Mouse (Mus musculus) cerebellum, postnatal 36 days (tissue): ENCODE results near the gene Cd40.

Source experiments
- DNase-seq, 2 experiments: peaks; one replicate each; pipeline ENCODE4 v3.0.0; 2021 to 2022; ENCODE audit warnings: mixed read lengths in 2 of 2

The Cd40 gene

DNA sequence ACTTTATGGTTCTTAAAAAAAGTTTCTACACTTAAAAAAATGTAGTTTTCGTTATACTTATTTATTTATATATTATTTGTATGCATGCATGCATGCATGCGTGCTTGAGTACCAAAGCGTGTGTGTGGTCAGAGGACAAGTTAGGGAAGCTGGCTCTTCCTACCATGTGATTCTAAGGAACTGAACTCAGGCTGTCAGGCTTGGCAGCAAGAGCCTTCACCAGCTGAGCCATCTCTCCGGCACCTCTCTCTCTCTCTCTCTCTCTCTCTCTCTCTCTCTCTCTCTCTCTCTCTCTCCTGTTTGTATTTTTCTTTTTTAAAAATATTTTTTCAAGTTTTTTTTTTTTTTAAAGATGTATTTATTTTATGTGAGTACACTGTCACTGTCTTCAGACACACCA lies 4.5 kb downstream of the Cd40 start:
- no peak for DNase-seq

DNA sequence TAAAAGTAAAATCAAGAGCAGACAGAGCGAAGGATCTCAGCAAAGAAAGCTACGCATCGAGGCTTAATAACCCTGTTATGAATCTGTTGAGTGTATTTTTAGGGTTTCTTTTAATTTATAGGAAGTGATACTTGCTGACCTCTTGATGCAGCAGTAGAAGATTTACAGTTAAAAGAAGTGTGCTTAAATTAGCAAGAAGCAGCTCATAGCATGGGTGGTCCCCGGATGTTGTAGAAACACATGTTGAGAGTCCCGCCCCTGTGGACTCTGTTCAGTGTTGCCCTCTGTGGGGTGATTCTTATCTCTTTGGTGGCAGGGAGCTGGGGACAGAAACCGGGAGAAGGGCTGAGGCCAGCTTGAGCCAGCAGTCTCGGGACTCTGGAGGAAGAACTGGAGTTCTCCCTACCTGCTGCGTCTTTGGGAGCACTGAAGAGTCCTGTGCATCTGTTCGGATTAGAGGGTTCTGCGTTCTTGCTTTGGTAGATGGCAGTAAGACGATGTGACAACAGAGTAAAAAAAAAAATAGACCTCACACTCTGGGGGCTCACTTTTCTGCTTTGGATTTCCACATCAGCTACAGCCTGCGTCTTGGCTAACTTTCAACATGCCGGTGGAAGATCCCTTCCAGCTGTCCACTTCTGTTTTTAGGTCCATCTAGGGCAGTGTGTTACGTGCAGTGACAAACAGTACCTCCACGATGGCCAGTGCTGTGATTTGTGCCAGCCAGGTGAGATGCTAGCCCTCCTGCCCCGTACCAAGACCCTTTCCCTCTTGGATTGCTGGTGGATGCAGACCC lies 6.4 kb downstream of the Cd40 start:
- no peak for DNase-seq

DNA sequence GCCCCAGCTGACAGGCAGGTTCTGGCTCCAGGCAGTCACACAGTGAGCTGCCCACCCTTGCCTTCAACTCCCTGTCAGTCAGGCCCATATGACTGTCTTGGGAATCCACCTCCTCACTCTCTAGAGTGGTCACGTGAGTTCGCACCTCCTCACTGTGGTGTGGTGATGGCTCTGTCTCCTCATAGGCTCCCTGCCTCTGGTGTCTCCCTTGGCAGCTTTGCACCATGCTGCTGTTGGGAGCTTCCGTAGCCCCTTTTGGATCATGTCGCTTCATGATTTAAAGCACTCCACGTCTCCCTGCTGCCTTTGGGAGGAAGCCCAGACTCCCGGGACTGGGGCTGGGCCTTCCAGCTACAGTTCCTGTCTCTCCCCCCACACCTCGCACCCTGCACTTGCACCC lies 9.1 kb downstream of the Cd40 start:
- no peak for DNase-seq

DNA sequence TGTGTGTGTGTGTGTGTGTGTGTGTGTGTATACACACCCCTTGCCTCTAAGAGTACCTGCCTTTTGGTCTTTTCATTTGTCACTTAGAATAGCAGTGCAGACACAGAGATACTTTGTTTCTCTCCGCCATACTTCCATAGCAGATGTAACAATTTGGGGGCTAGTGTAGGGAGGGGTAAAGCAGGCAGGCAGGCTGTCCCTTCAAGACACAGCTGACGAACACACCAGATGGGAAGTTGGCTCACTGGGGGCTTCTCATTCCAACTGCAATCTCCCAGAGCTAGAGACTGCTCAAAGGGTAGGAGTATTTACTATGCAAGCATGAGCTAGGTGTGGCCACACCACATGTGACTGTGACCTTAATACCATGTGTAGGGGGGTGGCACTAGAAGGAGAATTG lies 13.4 kb downstream of the Cd40 start:
- DNase-seq = no peak

DNA sequence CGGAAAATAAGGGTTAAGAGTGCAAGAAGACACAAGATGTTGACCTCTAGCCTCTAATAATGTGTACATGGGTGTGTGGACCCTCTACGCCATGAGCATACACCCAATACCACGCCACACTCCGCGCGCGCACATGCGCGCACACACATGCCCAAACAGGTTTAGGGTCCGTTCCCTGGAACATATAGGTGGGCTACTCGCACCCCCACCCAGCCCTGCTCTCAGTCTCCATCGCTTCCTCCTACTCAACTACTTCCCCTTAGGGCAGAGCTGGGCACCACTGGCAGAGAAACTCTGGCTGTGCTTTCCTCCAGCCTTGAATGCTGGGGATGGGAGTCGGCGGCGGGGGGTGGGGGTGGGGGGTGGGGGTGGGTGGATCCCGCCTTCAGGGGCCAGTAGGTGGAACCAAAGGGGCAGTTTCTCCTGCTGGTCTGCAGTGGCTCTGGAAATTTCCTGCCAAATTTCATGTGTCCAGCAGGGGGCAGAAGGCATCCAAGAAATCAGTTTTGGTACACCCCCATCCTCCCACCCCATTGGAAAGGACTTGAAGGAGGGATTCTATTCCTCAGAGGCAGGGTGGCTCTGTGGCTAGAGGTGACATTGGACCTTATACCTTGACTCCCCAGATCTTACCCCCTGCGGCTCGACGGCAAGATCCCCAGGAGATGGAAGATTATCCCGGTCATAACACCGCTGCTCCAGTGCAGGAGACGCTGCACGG lies 14.8 kb downstream of the Cd40 start:
- DNase-seq = peak; percentile 85 to 88

DNA sequence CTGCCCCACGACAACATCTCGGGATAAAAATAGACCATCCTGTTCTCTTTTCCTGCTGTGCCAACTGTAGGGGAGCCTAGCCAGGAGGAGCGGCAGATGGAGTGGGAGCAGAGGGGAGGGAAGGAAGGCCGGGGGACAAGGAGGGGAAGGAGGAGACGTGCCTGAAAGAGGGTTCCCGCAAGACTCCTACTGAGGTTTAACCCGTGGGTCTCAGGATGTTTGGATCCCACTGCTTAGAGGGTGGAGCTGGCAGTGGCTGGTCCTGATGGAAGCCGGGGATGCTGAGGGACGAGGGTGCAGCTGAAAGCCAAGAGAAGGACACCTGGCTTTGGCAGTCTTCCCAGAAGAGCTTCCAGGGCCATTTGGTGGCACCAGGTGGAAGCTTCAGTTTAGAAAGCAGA lies 18.0 kb downstream of the Cd40 start:
- peak; percentile 86 to 91 for DNase-seq

DNA sequence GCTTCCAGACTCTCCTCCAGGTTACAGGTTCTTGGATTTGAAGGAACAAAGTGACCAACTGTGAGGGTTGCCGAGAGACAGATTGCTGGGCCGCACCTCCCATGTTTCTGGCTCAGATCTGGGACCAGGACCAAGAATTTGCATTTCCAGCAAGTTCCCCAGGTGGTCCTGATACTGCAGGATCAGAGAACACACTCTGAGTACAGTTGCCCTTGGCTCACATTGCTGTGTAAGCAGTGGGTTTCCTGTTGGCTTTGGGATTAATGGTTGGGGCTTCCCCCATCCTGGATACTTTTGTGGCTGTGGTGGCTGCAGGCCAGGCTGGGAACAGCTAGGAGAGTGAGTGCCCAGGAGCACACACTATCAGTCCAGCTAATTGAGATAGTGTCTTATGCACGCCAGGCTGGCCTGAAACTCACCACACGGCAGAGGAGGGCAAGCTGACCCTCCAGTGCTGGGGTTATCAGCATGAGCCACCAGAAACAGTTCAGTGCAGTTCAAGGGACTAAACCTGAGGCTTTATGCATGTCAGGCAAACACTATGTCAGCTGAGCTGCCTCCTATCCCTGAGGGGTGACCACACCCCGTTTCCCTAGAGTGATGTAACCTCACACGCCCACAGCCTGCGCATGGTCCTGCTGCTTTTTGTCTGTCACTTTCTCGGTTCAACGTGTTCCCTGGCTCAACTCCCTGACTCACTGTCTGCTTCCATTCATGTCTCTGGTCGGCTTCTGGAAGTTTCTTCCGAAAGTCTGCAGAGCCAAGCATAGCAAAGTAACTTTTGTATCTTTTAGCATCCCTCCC lies 18.9 kb downstream of the Cd40 start:
- DNase-seq = peak; percentile 81 to 87

DNA sequence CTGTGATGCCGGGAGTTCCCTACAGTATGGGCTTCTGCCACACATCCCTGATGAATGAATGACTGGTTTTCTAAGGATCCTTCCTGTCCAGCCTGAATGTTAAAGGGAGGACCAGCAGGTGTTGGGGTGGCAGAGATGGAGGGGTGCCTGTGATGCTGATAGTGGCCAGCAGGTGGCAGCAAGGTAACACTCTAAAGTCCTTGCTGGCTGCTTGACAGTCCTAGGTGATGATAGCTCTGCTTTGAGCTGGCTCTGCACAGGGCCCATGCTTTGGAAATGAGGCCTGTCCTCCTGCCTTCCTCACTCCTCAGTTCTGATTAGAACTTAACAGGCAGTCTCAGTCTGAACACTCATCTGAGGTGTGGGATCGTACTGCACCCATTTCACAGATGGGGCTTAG lies 19.5 kb downstream of the Cd40 start:
- DNase-seq = peak; percentile 93 to 96

DNA sequence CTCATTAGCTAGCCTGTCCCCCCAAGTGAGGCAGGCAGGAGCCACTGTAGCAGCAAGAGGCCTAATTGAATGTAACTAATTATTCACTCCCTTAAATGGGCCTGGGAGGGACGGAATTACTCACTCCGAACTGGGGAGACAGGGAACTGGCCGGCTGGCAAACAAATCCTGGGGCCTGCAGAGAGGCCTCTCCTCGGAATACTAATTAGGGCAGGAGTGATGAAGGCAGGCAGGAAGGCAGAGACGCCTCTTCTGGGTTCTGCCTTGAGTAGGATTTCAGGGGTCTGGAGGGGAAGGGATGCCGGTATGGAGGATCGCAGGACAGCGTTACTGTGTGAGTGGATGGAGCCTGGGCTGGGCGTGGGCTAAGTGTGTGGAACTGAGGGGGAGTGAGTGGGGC lies 21.6 kb downstream of the Cd40 start:
- no peak for DNase-seq

DNA sequence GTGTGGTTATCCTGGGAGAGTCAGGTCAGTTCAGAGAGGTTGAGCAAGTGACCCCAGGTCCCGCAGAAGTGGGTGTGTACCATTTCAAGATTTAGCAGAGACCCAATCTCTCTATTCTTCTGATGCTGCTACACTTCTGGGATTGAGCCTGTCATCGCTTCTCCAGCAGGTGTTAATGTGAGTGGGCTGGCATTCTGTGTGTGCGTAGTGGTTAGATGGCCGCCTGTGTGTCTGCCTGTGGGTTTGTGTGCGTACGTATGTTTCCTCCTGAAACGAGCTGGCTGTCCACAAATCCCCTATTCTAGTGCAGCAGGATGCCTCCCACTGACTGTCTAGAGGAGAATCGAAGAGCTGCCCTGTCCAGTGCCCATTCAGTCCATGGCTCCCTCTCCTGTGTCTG lies 22.6 kb downstream of the Cd40 start:
- DNase-seq = no peak

DNA sequence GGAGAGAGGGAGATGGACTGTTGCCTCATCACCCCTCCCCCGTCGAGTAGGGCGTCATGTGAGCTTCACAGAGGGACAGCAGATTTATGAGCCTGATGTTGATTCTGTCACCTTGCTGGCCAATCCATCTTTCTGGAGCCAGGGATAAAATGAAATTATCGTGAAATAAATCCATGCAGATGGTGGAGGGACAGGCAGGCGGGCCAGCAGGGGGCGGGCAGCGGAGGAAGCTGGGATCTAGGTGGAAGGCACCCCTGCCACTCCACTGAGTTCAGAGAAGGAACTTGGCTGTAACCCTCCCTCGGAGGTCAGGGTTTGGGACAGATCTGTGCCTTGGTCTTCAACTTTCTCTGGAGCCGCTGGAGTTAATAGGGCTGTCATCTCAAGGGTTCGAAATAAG lies 23.2 kb downstream of the Cd40 start:
- DNase-seq = no peak

DNA sequence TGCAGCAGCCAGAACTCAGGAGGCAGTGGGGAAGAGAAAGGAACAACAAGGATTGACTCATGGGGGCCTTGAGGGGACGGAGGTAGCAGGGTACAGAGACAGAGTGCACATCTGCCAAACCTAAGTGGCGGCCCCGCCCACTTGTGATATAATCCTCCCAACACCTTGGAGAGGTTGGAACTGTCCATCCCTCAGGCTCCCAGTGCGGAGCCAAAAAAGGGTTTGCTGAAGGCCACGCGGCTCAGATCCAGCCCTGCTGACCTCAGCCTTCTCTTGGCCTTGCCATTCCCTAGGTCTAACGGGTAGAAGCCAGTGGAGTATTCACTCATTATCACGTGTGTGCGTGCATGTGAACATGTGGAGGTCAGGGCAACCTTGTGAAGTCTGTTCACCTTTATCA lies 25.2 kb downstream of the Cd40 start:
- DNase-seq = no peak

DNA sequence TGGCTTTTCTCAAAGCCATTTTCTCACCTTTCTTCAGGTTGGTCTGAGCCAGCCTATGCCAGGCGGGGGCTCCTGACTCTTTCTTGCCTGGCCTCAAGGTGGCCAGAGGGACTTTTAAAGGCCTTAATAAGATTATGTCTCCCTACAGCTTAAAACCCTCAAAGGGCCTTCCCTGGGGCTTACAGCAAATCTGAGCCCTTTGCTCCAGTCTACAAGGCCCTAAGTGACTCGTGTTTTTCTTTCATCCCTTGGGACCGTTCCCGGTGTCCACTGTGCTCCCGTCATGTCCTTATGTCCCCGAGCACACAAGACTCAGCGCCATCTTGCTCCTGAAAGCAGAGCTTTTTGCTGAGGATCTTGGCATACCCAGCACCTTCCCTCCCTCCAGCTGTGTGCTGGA lies 25.8 kb downstream of the Cd40 start:
- DNase-seq = no peak

DNA sequence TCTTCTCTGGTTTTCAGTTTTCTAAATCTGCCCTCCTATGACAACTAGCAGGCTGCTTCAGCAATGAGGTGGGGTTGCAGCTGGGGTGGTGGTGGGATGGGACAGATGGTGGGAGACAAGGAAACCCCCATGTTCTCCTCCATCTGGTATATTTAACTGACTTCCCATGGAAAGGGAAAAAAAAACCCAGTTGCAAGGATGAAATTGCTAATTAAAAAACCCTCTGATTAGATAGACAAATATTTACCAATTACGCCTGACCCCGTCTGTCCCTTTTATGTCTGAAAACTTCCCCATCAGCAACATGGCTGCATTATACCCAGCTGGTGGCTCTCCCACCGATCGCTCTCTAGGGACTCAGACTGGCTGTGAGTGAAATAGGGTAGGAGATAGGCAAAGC lies 31.2 kb downstream of the Cd40 start:
- DNase-seq = no peak

DNA sequence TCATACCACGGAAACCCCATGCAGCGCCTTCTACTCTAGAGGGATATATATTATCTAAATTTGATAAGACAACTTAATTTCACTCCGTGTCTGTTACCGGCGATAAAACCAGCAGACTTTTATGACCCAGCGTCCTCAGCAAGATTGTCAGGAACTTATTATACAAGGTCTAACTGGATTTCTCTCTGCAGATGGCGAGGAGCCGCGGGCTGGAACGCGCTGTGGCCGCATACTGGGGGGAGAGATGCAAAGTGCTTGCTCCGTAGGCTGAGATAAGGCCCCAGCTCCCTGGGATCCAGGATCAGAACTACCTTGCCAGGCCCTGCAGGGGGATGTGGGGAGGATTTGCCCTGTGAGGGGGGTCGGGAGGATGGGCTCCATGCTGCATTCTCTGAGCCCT lies 34.0 kb downstream of the Cd40 start:
- DNase-seq = no peak

DNA sequence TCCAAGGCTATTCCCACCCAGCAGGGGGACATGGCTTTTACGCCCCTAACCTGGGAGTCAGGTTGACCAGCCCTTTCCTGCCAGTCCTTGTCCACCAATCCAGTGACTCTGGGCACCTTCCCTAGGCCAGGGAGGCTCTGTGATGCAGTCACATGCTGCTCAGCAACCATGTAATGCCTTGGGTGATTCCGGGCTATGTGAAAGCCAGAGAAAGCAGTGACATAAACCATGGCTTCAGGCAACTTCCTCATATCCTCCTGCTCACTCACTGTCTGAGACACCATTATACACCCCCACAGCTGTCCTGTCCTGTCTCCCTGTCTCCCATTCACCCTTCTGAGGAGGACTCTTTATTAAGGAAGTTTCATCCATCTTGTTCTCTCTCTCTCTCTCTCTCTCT lies 35.2 kb downstream of the Cd40 start, which contains the start of gene 1700025C18Rik:
Gene 1700025C18Rik, minus strand, starts transcription at position 101 of the 400 bp plus-strand sequence.
- no peak for DNase-seq

DNA sequence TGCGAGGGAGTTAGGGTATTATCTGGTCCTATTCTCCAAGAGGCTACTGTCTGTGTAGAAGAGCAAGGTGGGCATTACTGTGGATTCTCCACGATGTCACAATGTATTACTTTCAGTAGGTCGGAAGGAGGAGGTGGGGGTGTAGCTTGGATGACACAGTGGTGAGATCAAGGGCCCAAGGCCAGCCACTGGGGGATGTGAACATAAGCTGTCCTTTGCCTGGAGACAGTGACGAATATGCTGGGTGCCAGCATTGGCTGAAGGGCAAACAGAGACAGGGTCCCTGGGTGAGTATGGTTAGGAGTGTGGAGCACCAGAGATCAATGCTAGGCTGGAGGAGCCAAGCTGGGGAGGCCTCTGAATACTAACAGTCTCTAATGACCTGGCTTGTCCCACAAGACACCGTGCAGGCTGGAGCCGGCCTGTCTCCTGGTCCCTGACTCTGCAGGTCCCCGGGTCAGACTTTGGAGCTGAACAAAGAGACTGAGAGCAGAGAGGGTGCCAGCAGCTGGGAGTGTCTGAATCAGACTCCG lies 36.1 kb downstream of the Cd40 start:
- no peak for DNase-seq

DNA sequence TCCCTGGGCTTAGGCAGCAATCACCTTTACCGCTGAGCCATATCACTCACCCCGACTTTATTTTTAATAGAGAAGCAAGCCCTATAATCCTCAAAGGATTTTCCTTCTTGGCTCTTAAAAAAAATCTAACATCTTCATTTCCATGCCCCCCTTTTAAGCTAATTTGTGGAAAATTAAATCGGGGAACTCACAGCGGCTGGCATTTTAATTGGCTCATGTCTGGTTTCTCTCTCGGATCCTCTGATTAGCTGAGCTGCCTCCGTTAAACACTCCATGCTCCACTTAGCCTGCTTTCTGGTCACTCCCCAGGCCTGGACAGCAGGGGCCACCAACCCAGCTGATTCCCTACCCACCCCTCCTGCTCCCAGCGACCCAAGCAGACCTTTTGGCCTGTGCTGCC lies 37.0 kb downstream of the Cd40 start:
- no peak for DNase-seq

DNA sequence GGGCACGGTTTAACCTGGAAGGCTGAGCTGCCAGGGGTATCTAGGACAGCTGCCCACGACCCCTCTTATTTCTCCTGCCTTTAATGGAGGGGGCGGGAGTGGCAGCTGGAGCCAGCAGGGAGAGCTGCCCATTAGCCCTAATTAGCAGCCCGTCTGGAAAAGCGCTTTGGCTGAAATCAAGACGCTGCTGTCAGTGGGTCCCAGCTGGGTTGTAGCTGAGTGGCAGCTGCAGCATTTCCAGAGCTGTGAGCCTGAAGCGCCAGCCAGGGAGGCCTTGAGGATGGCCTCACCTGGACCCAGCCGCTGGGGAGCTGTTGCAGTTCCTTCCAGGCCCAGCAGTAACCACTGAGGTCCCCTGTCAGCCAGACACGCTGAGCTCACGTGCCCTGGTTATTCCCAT lies 40.9 kb downstream of the Cd40 start:
- no peak for DNase-seq

DNA sequence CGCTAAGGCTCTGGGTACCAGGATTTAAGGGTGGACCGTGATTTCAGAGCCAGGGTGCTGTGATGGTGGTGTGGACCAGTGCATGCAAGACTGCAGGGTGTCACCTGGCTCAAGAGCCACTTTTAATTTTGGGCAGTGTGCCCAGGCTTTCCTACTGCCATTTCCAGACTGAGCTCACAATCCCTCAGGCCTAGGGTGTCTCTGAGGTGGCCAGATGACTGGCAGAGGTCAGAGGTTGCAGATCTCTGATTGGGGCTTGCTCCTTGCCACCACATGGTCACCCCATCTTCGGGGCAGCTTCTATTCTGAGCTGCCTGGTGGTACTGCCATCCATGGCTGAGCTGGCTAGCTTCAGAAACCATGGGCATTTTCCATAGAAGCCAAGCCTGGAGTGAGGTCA lies 43.4 kb downstream of the Cd40 start:
- peak in 1 of 2 experiments; percentile 32 for DNase-seq

DNA sequence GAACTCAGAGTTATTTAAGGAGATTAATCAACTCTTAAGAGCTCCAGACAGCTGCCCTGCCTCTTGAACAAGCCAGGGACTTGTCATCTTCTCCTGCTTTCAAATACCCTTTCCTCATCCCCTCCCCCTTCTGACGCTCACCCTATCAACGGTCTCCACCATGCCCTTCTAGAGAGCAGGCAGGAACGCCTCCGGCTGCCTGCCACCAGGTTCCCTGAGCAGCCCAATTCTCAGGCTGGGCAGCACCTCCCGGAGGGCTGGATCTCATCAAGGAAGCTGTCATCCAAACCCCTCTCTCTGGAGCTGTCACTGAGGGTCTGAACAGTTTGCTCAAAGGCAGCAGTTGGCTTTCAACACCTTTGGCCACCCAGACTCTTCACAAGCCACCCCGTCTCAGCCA lies 45.3 kb downstream of the Cd40 start:
- no peak for DNase-seq

DNA sequence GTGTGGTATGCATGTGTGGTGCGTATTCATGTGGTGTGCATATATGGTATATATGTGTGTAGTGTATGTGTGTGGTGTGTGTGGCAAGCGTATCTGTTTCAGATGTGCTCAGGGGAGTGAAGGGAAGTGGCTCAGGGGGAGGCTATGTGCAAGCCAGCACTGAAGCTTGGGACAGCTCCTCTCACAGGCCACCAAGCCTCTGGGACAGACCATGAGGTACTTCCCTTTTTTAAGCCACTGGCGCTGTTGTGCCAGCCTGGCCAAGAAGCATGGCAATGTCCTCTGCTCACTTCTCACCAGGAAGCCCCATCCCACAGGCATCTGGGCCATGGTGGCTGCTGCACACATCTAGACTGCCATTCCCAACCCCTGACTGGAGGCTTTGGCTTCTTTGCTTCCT lies 47.5 kb downstream of the Cd40 start:
- no peak for DNase-seq

DNA sequence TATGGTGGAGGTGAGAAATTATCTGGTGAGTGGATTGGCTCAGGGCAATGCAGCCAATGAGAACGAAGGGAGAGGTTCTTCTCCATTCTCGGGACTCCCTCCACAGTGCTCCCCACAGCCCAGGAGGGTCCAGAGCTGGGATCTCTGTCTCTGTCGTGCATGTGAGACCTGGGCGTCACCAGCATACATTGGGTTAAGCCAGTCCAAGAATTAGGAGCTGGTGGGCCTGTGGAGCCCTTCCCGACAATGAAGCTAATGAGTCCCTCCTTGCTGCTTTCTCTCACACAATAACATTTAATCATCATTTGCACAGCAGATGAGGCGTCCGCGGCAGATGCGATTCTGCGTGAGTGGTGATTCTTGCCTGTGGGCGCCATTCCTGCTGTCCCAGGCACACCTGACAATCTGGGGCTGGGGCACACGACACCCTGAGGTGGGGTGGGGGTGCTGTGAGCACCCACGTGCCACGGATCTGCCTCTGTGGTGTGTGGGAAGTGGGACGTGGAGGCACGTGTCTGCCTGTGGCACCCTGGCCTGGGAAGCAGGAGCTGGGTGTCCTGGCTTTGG lies 50.2 kb downstream of the Cd40 start:
- no peak for DNase-seq
